Mouse (Mus musculus) common myeloid progenitor, adult 5-6 weeks (primary cell): ENCODE data around the gene E2f4. TPM values are rescaled to one million over a fixed set of nuclear protein-coding genes. Genes with fewer than 3 reads are reported as not detected.

Experiments
- ATAC-seq: replicated peaks from 2 replicates; pipeline ENCODE4 v1.8.0; 2016; ENCODE audit warnings: low read depth, mild to moderate bottlenecking, moderate TSS enrichment, inconsistent platforms; ENCODE audit not compliant: poor library complexity, severe bottlenecking
- total RNA-seq: library from RNA; stranded (forward); fragments of 200-1000, 187-1606 nt; gene quantifications from 2 replicates; pipeline ENCODE4 v1.2.3, GENCODE M21; 2017

Gene E2f4
- total RNA-seq, 1 experiment from 2014 or later, result 69.5 TPM

GRCm38 (mm10) chr8:105268342-105269074 is 29.0 kb upstream of the E2f4 start:
- no peak for ATAC-seq

GRCm38 (mm10) chr8:105269075-105269458 is 28.4 kb upstream of the E2f4 start:
- no peak for ATAC-seq

- peak; percentile 9 for ATAC-seq
Observed at GRCm38 (mm10) chr8:105269461-105269947, 28.0 kb upstream of the E2f4 start, which contains the start of gene Hsf4. Gene Hsf4, plus strand, starts transcription at chr8:105269801.

GRCm38 (mm10) chr8:105270101-105270915 is 27.2 kb upstream of the E2f4 start:
- no peak for ATAC-seq

- no peak for ATAC-seq
Observed at GRCm38 (mm10) chr8:105270916-105271186, 26.6 kb upstream of the E2f4 start.

- no peak for ATAC-seq
Observed at GRCm38 (mm10) chr8:105275387-105275786, 22.1 kb upstream of the E2f4 start.

GRCm38 (mm10) chr8:105275840-105276239 is 21.6 kb upstream of the E2f4 start, which contains the start of gene Nol3:
Gene Nol3, plus strand, starts transcription at chr8:105276140.
- ATAC-seq, result no peak

GRCm38 (mm10) chr8:105276292-105277120 is 21.0 kb upstream of the E2f4 start:
- ATAC-seq, result peak; percentile 67

GRCm38 (mm10) chr8:105278911-105279334 is 18.5 kb upstream of the E2f4 start:
- peak; percentile 65 for ATAC-seq

- ATAC-seq, result no peak
Observed at GRCm38 (mm10) chr8:105280567-105280966, 16.9 kb upstream of the E2f4 start.

- ATAC-seq, result no peak
Observed at GRCm38 (mm10) chr8:105281821-105282220, 15.6 kb upstream of the E2f4 start.

GRCm38 (mm10) chr8:105282239-105282638 is 15.2 kb upstream of the E2f4 start:
- ATAC-seq, result no peak

- peak; percentile 53 for ATAC-seq
Observed at GRCm38 (mm10) chr8:105283074-105283473, 14.4 kb upstream of the E2f4 start.

- no peak for ATAC-seq
Observed at GRCm38 (mm10) chr8:105285514-105285913, 11.9 kb upstream of the E2f4 start.

GRCm38 (mm10) chr8:105286907-105287306 is 10.6 kb upstream of the E2f4 start:
- ATAC-seq, result no peak

- ATAC-seq, result no peak
Observed at GRCm38 (mm10) chr8:105288231-105288630, 9.2 kb upstream of the E2f4 start.

GRCm38 (mm10) chr8:105288958-105289732 is 8.3 kb upstream of the E2f4 start:
- peak; percentile 84 for ATAC-seq

GRCm38 (mm10) chr8:105289805-105290460 is 7.5 kb upstream of the E2f4 start, which contains the start of gene 4931428F04Rik:
Gene 4931428F04Rik, minus strand, starts transcription at chr8:105289864.
- ATAC-seq, result peak; percentile 13
